Mouse (Mus musculus): ENCODE measurements around the gene Lrrc28. TPM values are rescaled to one million over a fixed set of nuclear protein-coding genes. Genes with fewer than 3 reads are reported as not detected.

Lrrc28 gene
- total and polyA plus RNA-seq, 3 experiments = 14.1 to 20.5 (median 16.4) TPM

DNA sequence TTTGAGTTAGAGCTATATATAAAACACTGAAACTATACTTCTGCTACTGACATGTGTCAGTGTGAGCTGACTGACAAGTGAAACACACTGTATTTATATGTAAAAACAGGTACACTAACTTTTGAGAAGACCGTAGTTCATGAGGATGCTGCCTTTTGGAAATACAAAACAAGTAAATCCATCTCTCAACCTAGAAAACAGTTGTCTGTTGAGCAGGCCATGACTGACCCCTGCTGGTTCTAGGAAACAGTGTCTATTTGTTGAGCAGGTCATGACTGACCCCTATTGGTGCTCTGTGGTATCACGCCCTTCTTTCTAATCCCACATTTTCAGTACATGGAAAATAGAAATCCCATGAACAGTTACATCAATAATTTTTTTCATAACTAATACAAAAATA, 14.3 kb downstream of the Lrrc28 start:
- 1% methylated on average over 2 of the region's 2 CpGs for WGBS
- peak overlapping the region; percentile 15; the same call in 1 of the 2 replicates for H3K27ac ChIP-seq
- H3K27me3 ChIP-seq (ENCODE audit: control insufficient read depth, insufficient read depth, low read length) = no peaks in the 10 kb centered on the region
- intact Hi-C loops (cut with DNase I) = loop anchor here (1.0 to 10.0 kb wide), 6 partner anchors 388 to 919 kb away; no protein-coding TSS in a partner anchor
- H3K9ac ChIP-seq (ENCODE audit: low read depth, low read length) = no peak overlapping the region
- no peak overlapping the region for H3K4me3 ChIP-seq
- peaks cover 3% of the 10 kb centered on the region for H3K4me1 ChIP-seq (ENCODE audit: control insufficient read depth, insufficient read depth, low read length)
- H3K79me2 ChIP-seq (replicated peaks; ENCODE audit: control insufficient read depth, insufficient read depth, low read length) = no peaks in the 10 kb centered on the region
- H3K36me3 ChIP-seq (ENCODE audit: control insufficient read depth, insufficient read depth, low read length) = no peaks in the 10 kb centered on the region
- TF ChIP-seq CTCF (IDR thresholded peaks at IDR 0.05) (no peak; the same call in 1 of the 2 replicates), EP300 (IDR thresholded peaks at IDR 0.05; ENCODE audit: insufficient read depth, low read depth, low read length) (peak; percentile 96)
- peak; percentile 71 to 79 for DNase-seq

DNA sequence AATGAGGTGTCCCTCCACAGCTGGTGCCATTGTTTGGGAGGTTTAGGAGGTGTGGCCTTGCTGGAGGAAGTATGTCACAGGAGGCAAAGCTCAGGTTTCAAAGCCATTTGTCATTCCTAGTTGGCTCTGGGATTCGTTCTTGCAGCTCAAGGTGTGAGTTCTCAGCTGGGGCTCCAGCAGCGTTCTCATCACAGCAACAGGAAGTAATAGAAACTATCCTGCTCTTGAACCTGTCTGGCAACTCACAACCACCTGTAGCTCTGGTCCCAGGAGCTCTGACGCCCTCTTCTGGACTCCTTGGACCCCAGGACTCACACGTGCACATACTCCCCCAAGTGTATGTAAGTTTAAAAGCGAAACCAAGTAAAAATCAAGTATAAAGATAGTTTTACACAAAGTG, 15.4 kb downstream of the Lrrc28 start:
- H3K4me1 ChIP-seq (ENCODE audit: control insufficient read depth, insufficient read depth, low read length) = peaks cover 3% of the 10 kb centered on the region
- intact Hi-C loops (cut with DNase I) = loop anchor here (1.0 to 10.0 kb wide), 5 partner anchors 386 to 917 kb away; no protein-coding TSS in a partner anchor

DNA sequence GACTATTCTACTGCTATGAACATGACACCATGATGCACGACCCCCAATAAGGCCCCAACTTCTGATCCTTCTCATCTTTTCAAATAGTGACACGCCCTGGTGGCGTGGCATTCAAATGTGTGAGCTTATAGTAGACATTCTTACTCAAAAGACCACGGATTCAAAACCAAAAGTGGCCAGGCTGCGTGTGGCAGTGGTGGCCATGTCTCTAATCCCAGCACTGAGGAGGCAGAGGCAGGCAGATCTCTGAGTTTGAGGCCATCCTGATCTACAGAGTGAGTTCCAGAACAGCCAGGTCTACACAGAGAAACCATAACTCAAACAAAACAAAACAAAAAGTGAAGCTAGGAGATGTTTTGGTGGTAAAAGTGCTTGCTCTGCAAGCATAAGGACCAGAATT, 18.4 kb downstream of the Lrrc28 start:
- Histone ChIP-seq H3K36me3 (ENCODE audit: control insufficient read depth, insufficient read depth, low read length) (peaks cover 5% of the 10 kb centered on the region), H3K4me1 (ENCODE audit: control insufficient read depth, insufficient read depth, low read length) (peaks cover 7% of the 10 kb centered on the region), H3K9ac (ENCODE audit: low read depth, low read length) (no peak overlapping the region), H3K27me3 (ENCODE audit: control insufficient read depth, insufficient read depth, low read length) (no peaks in the 10 kb centered on the region), H3K4me3 (no peak overlapping the region), H3K27ac (no peak overlapping the region), H3K79me2 (replicated peaks; ENCODE audit: control insufficient read depth, insufficient read depth, low read length) (no peaks in the 10 kb centered on the region)
- WGBS = 93% methylated on average over 5 of the region's 5 CpGs
- TF ChIP-seq POLR2A (IDR thresholded peaks at IDR 0.05; ENCODE audit: insufficient read depth, low read depth, low read length) (no peak), EP300 (IDR thresholded peaks at IDR 0.05; ENCODE audit: insufficient read depth, low read depth, low read length) (no peak), CTCF (IDR thresholded peaks at IDR 0.05) (no peak)
- no peak for DNase-seq
- intact Hi-C loops (cut with DNase I) = loop anchor here (10.0 kb wide), 1 partner anchor 492 kb away; no protein-coding TSS in a partner anchor

More for the DNA sequence above, 15.4 kb downstream of the Lrrc28 start:
- H3K79me2 ChIP-seq (replicated peaks; ENCODE audit: control insufficient read depth, insufficient read depth, low read length) = no peaks in the 10 kb centered on the region
- no peak for DNase-seq
- H3K9ac ChIP-seq (ENCODE audit: low read depth, low read length) = no peak overlapping the region
- no peak overlapping the region for H3K4me3 ChIP-seq
- H3K27ac ChIP-seq = no peak overlapping the region
- no peaks in the 10 kb centered on the region for H3K27me3 ChIP-seq (ENCODE audit: control insufficient read depth, insufficient read depth, low read length)
- TF ChIP-seq CTCF (IDR thresholded peaks at IDR 0.05) (peak; percentile 31; the same call in 1 of the 2 replicates), EP300 (IDR thresholded peaks at IDR 0.05; ENCODE audit: insufficient read depth, low read depth, low read length) (no peak), POLR2A (IDR thresholded peaks at IDR 0.05; ENCODE audit: insufficient read depth, low read depth, low read length) (no peak)
- H3K36me3 ChIP-seq (ENCODE audit: control insufficient read depth, insufficient read depth, low read length) = no peaks in the 10 kb centered on the region
- WGBS = 70% methylated on average over 5 of the region's 5 CpGs

DNA sequence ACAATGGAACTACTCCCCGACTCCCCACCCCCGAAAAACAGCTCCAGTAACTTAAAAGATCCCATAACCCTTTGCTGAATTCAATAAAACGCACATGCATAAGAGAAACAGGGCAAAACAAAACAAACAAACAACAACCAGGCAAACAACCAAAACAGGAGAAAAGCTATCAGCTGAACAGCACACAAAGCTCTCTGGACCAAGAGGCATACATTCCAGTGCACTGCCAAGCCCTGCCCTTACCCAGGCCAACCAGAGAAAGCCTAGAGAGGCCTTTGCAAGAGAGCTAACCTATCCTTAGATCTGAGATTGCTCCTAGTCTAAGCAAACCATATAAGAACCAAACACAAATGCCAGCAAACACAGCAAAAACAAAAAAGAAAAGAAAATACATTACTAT, 22.9 kb downstream of the Lrrc28 start:
- Histone ChIP-seq H3K4me3 (no peak overlapping the region), H3K27me3 (ENCODE audit: control insufficient read depth, insufficient read depth, low read length) (no peaks in the 10 kb centered on the region), H3K36me3 (ENCODE audit: control insufficient read depth, insufficient read depth, low read length) (peaks cover 13% of the 10 kb centered on the region), H3K9ac (ENCODE audit: low read depth, low read length) (no peak overlapping the region), H3K79me2 (replicated peaks; ENCODE audit: control insufficient read depth, insufficient read depth, low read length) (no peaks in the 10 kb centered on the region), H3K27ac (no peak overlapping the region; the same call in 1 of the 2 replicates), H3K4me1 (ENCODE audit: control insufficient read depth, insufficient read depth, low read length) (peaks cover 11% of the 10 kb centered on the region)
- 46% methylated on average over 3 of the region's 3 CpGs for WGBS
- no peak for TF ChIP-seq POLR2A (IDR thresholded peaks at IDR 0.05; ENCODE audit: insufficient read depth, low read depth, low read length)
- TF ChIP-seq CTCF (IDR thresholded peaks at IDR 0.05) = no peak
- no peak for TF ChIP-seq EP300 (IDR thresholded peaks at IDR 0.05; ENCODE audit: insufficient read depth, low read depth, low read length)
- DNase-seq = no peak
- intact Hi-C loops (cut with DNase I) = loop anchor here (5.0 to 10.0 kb wide), 3 partner anchors 155 to 487 kb away; partner anchors contain the start of gene Mef2a

DNA sequence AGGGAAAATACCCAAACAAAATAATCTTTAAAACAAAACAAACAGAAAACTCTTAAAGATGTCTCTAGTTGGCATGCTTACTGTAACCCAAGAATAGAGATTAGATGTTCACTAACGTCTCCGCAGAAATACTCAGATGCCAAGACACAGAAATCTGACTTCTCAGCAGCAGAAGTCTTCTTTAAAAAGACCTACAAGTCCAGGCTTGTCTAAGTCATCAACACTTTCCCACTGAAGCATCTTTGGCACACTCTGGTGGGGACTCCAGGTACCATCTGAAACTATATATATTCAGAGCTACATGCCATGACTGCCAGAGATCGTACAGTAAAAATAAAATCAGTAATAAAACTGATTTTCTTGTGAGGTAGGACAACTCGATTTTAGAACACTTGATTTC, 25.2 kb downstream of the Lrrc28 start:
- intact Hi-C loops (cut with DNase I) = loop anchor here (5.0 to 10.0 kb wide), 3 partner anchors 153 to 485 kb away; partner anchors contain the start of gene Mef2a
- no peaks in the 10 kb centered on the region for H3K27me3 ChIP-seq (ENCODE audit: control insufficient read depth, insufficient read depth, low read length)
- no peak overlapping the region for H3K27ac ChIP-seq

DNA sequence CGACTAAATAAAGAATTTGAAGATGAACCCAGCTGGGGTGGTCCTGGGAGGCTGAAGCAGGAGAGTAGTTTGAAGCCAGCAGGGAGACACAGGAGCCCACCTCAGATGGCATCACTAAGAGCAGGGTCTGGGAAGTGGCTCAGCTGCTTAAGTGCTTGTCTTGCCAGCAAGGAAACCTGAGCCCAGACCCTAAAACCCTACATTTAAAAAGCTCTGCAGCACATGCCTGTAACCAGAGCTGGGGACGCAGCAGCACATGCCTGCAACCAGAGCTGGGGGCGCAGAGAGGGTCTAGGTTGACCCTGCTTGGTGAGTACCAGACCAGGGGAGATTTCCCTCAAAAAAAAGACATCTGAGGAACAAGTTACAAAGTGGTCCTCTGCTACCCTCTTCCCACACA, 26.8 kb downstream of the Lrrc28 start:
- no peak overlapping the region for H3K27ac ChIP-seq
- DNase-seq = no peak
- no peak overlapping the region for H3K9ac ChIP-seq (ENCODE audit: low read depth, low read length)
- H3K27me3 ChIP-seq (ENCODE audit: control insufficient read depth, insufficient read depth, low read length) = no peaks in the 10 kb centered on the region
- no peaks in the 10 kb centered on the region for H3K79me2 ChIP-seq (replicated peaks; ENCODE audit: control insufficient read depth, insufficient read depth, low read length)
- 93% methylated on average over 3 of the region's 3 CpGs for WGBS
- peaks cover 21% of the 10 kb centered on the region for H3K4me1 ChIP-seq (ENCODE audit: control insufficient read depth, insufficient read depth, low read length)
- no peak overlapping the region for H3K4me3 ChIP-seq
- peaks cover 25% of the 10 kb centered on the region for H3K36me3 ChIP-seq (ENCODE audit: control insufficient read depth, insufficient read depth, low read length)
- TF ChIP-seq POLR2A (IDR thresholded peaks at IDR 0.05; ENCODE audit: insufficient read depth, low read depth, low read length) (no peak), EP300 (IDR thresholded peaks at IDR 0.05; ENCODE audit: insufficient read depth, low read depth, low read length) (no peak), CTCF (IDR thresholded peaks at IDR 0.05) (no peak)
- intact Hi-C loops (cut with DNase I) = no loop called here

More for the DNA sequence above, 25.2 kb downstream of the Lrrc28 start:
- peak; percentile 67 for TF ChIP-seq CTCF (IDR thresholded peaks at IDR 0.05)
- TF ChIP-seq POLR2A (IDR thresholded peaks at IDR 0.05; ENCODE audit: insufficient read depth, low read depth, low read length) = no peak
- H3K79me2 ChIP-seq (replicated peaks; ENCODE audit: control insufficient read depth, insufficient read depth, low read length) = no peaks in the 10 kb centered on the region
- 48% methylated on average over 4 of the region's 4 CpGs for WGBS
- H3K4me3 ChIP-seq = no peak overlapping the region
- H3K4me1 ChIP-seq (ENCODE audit: control insufficient read depth, insufficient read depth, low read length) = peaks cover 19% of the 10 kb centered on the region
- H3K36me3 ChIP-seq (ENCODE audit: control insufficient read depth, insufficient read depth, low read length) = peaks cover 16% of the 10 kb centered on the region
- H3K9ac ChIP-seq (ENCODE audit: low read depth, low read length) = no peak overlapping the region
- no peak for DNase-seq
